Mouse (Mus musculus) midbrain, embryonic 11.5 days (tissue): ENCODE data around the gene Spry1. TPM values are rescaled to one million over a fixed set of nuclear protein-coding genes. Genes with fewer than 3 reads are reported as not detected.

ENCODE experiments used
- polyA plus RNA-seq: library from polyadenylated mRNA; unstranded; fragments of >200 nt; fragmentation: Nextera tagmentation; extraction: Ambion mirVana; gene quantifications from 2 replicates; pipeline ENCODE4 v1.2.1, GENCODE M21; 2014

The Spry1 gene
- polyA plus RNA-seq, 1 experiment from 2014 or later: 10.0 TPM

Other genes starting within 250 kb of the Spry1 start
- gene Spata5, start 220.1 kb upstream of the Spry1 start, polyA plus RNA-seq: 42.1 and 42.3 TPM in 2 replicates
- gene Nudt6, start 219.7 kb upstream of the Spry1 start, polyA plus RNA-seq: 3.3 and 3.5 TPM in 2 replicates
- 1.9 and 3.7 TPM in 2 replicates for gene Gm5148, start 84.5 kb downstream of the Spry1 start, polyA plus RNA-seq